ENCODE assay signal across 8 mouse cellular contexts in the genomic region with DNA sequence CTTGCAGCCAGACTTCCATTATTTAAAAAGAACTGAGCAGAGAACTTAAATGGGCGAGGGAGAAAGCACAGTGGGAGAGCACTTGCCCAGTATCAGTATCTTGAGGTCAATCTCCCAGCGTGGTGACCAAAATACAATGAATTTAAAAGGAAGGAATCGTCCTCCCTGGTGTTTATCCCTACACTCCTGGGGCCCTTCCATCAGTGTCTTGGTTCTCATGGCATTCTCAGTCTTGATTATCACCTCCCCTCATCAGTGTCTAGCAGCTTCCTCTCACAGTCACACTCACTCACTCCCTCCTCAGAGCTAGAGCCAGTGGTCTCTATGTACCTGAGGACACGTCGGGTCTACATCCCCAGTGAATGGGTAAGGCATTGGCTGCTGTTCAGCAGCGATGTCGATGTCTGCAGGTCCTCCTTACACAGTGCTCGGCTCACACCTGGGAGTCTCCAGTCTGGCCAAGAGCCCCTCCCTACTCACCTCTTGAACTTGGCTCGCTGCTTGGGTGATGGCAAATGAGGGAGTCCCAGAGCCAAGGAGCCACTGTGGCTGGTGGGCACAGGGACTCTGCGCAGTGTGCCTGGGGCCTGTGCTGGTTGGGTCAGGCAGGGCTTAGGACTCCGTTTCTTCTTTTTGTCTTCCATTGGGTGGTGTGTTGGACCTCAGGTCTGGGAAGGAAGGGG. TPM values are rescaled to one million over a fixed set of nuclear protein-coding genes. Genes with fewer than 3 reads are reported as not detected.
DNase-seq lines count a peak whose midpoint lies in the region; ATAC-seq and TF ChIP-seq lines count a peak whose summit lies in the region.

No protein-coding gene starts in this region.

- intact Hi-C loops in gastrocnemius, adult 2 months (cut with DNase I) = no loop called here

- H3K27me3 ChIP-seq in testis, adult 2 months (ENCODE audit: control insufficient read depth, insufficient read depth, low read length) = no peaks in the 10 kb centered on the region
- no peaks in the 10 kb centered on the region for H3K27me3 ChIP-seq in limb, embryonic 15.5 days

- no peak for DNase-seq in gastrocnemius, adult 2 months
- DNase-seq in gastrocnemius, adult 8-10 months (ENCODE audit: low spot score in 2 of 2) = no peak
- DNase-seq in testis, postnatal 14 days (ENCODE audit: low spot score) = no peak
- DNase-seq in adrenal gland, postnatal 36 days = no peak
- DNase-seq in adrenal gland, adult 8-10 months = no peak
- no peak for DNase-seq in left cerebral cortex, adult 9 months (ENCODE audit: low spot score in 2 of 2)

- peak overlapping the region; percentile 96 for H3K27ac ChIP-seq in gastrocnemius, adult 2 months
- H3K27ac ChIP-seq in testis, adult 2 months (ENCODE audit: control insufficient read depth, insufficient read depth, low read depth, low read length) = peak overlapping the region; percentile 22
- H3K27ac ChIP-seq in limb, embryonic 15.5 days = peak overlapping the region; percentile 43; the same call in 1 of the 2 replicates

- H3K4me1 ChIP-seq in testis, adult 2 months (ENCODE audit: control insufficient read depth, insufficient read depth, low read length) = peaks cover 29% of the 10 kb centered on the region
- H3K4me1 ChIP-seq in limb, embryonic 15.5 days = peaks cover 54% of the 10 kb centered on the region

- no peaks in the 10 kb centered on the region for H3K9me3 ChIP-seq in limb, embryonic 15.5 days

- H3K4me3 ChIP-seq in gastrocnemius, adult 2 months = peak overlapping the region; percentile 86
- H3K4me3 ChIP-seq in testis, adult 2 months (ENCODE audit: control insufficient read depth, low read depth, low read length) = peak overlapping the region; percentile 36
- no peak overlapping the region for H3K4me3 ChIP-seq in limb, embryonic 15.5 days

- ATAC-seq in limb, embryonic 15.5 days (ENCODE audit: insufficient number of reproducible peaks, low FRiP score, low TSS enrichment, low read depth) = no peak

- H3K36me3 ChIP-seq in testis, adult 2 months (ENCODE audit: control insufficient read depth, insufficient read depth, low read length) = no peaks in the 10 kb centered on the region
- H3K36me3 ChIP-seq in limb, embryonic 15.5 days = peaks cover 19% of the 10 kb centered on the region

- H3K9ac ChIP-seq in limb, embryonic 15.5 days = peak overlapping the region; percentile 58; the same call in 1 of the 2 replicates

- no peak for TF ChIP-seq POLR2A in testis, adult 2 months (IDR thresholded peaks at IDR 0.05; ENCODE audit: control insufficient read depth, low read depth, low read length)

- TF ChIP-seq CTCF in gastrocnemius, adult 2 months (IDR thresholded peaks at IDR 0.05) = no peak
- no peak for TF ChIP-seq CTCF in testis, adult 2 months (IDR thresholded peaks at IDR 0.05; ENCODE audit: control insufficient read depth, insufficient read depth, insufficient replicate concordance, low read depth, low read length)

- peak overlapping the region; percentile 79; the same call in 1 of the 2 replicates for H3K4me2 ChIP-seq in limb, embryonic 15.5 days

- WGBS in limb, embryonic 15.5 days = 73% methylated on average over 11 of the region's 11 CpGs

RNA-seq across cellular contexts. Expression of a gene that starts 1.5 kb away (rescaled TPM):
- total RNA-seq in gastrocnemius, adult 2 months (2021) = 10 to 100 TPM; 31.1 to 38.4 TPM
- 10 to 100 TPM; 27.9 to 33.0 (median 30.8) TPM for total RNA-seq in gastrocnemius, adult 8-10 months (2022)
- polyA plus RNA-seq in testis, adult 2 months (2012; rRNA removed) = 13.8 and 14.1 TPM in 2 replicates
- 50.8 and 50.9 TPM in 2 replicates for polyA plus RNA-seq in limb, embryonic 15.5 days (2015; fragmentation: Nextera tagmentation; extraction: Ambion mirVana)
- 10 to 100 TPM; 32.8 to 34.2 TPM for total RNA-seq in adrenal gland, postnatal 36 days (2021)
- total RNA-seq in adrenal gland, adult 8-10 months (2022) = 10 to 100 TPM; 32.1 to 49.2 (median 43.5) TPM

RNA-seq across cellular contexts. Expression of a gene that starts 3.4 kb away (rescaled TPM):
- total RNA-seq in gastrocnemius, adult 2 months (2021) = 10 to 100 TPM in 1 of 2 experiments, 1 to 10 TPM in 1; 9.0 to 10.8 TPM
- 10 to 100 TPM in 1 of 4 experiments, 1 to 10 TPM in 3; 7.3 to 11.4 (median 8.7) TPM for total RNA-seq in gastrocnemius, adult 8-10 months (2022)
- 45.7 and 46.2 TPM in 2 replicates for polyA plus RNA-seq in testis, adult 2 months (2012; rRNA removed)
- polyA plus RNA-seq in limb, embryonic 15.5 days (2015; fragmentation: Nextera tagmentation; extraction: Ambion mirVana) = 28.2 and 29.6 TPM in 2 replicates
- total RNA-seq in adrenal gland, postnatal 36 days (2021) = 10 to 100 TPM; 26.2 to 28.0 TPM
- total RNA-seq in adrenal gland, adult 8-10 months (2022) = 10 to 100 TPM; 35.1 to 47.4 (median 43.0) TPM

RNA-seq across cellular contexts. Expression of a gene that starts 8.2 kb away (rescaled TPM):
- total RNA-seq in gastrocnemius, adult 2 months (2021) = 1 to 10 TPM in 1 of 2 experiments, under 1 TPM in 1; 0.77 to 3.1 TPM
- total RNA-seq in gastrocnemius, adult 8-10 months (2022) = 1 to 10 TPM in 3 of 4 experiments, under 1 TPM in 1; 0.46 to 1.2 (median 1.1) TPM
- polyA plus RNA-seq in testis, adult 2 months (2012; rRNA removed) = 15.5 and 19.4 TPM in 2 replicates
- polyA plus RNA-seq in limb, embryonic 15.5 days (2015; fragmentation: Nextera tagmentation; extraction: Ambion mirVana) = 2.4 TPM in 2 replicates
- total RNA-seq in adrenal gland, postnatal 36 days (2021) = 1 to 10 TPM in 1 of 2 experiments, under 1 TPM in 1; 0.73 to 2.6 TPM
- 1 to 10 TPM; 1.4 to 4.2 (median 2.8) TPM for total RNA-seq in adrenal gland, adult 8-10 months (2022)

RNA-seq across cellular contexts. Expression of a gene that starts 18.6 kb away (rescaled TPM):
- total RNA-seq in gastrocnemius, adult 2 months (2021) = 10 to 100 TPM; 19.7 to 21.1 TPM
- 10 to 100 TPM; 10.9 to 20.3 (median 15.6) TPM for total RNA-seq in gastrocnemius, adult 8-10 months (2022)
- polyA plus RNA-seq in testis, adult 2 months (2012; rRNA removed) = 15.3 and 15.9 TPM in 2 replicates
- 84.9 and 92.7 TPM in 2 replicates for polyA plus RNA-seq in limb, embryonic 15.5 days (2015; fragmentation: Nextera tagmentation; extraction: Ambion mirVana)
- total RNA-seq in adrenal gland, postnatal 36 days (2021) = 10 to 100 TPM; 61.0 to 69.8 TPM
- total RNA-seq in adrenal gland, adult 8-10 months (2022) = 10 to 100 TPM; 65.9 to 84.3 (median 74.4) TPM

RNA-seq across cellular contexts. Expression of a gene that starts 21.8 kb away (rescaled TPM):
- total RNA-seq in gastrocnemius, adult 2 months (2021) = 10 to 100 TPM; 29.8 to 31.9 TPM
- total RNA-seq in gastrocnemius, adult 8-10 months (2022) = 10 to 100 TPM; 25.9 to 37.5 (median 29.7) TPM
- 50.1 and 56.2 TPM in 2 replicates for polyA plus RNA-seq in testis, adult 2 months (2012; rRNA removed)
- polyA plus RNA-seq in limb, embryonic 15.5 days (2015; fragmentation: Nextera tagmentation; extraction: Ambion mirVana) = 192 and 199 TPM in 2 replicates
- total RNA-seq in adrenal gland, postnatal 36 days (2021) = 10 to 100 TPM; 93.0 to 96.7 TPM
- total RNA-seq in adrenal gland, adult 8-10 months (2022) = 100 to 1,000 TPM; 104 to 120 (median 109) TPM

Comparison
In these comparisons a context has a peak if more than half of its experiments do, and no peak if none do; other contexts are left out.
1. H3K27ac ChIP-seq: peak in every context shown above with its lines; median percentile 96 in gastrocnemius, adult 2 months; 43 in limb, embryonic 15.5 days; 22 in testis, adult 2 months.